Mouse (Mus musculus): Measurements from ENCODE around the gene Tomm40l.

Tomm40l gene

GRCm38 (mm10) chr1:171222238-171223155 is at the start of gene Tomm40l:
TSS of gene Tomm40l (minus strand) at chr1:171222514.
- DNase-seq (ENCODE audit: low spot score): peak; percentile 83

- no peak for DNase-seq (ENCODE audit: low spot score)
These were observed 49.8 kb upstream of the Tomm40l start for GRCm38 (mm10) chr1:171272086-171272485.

- DNase-seq (ENCODE audit: low spot score): no peak
These were observed 49.3 kb upstream of the Tomm40l start for GRCm38 (mm10) chr1:171271622-171272021.

GRCm38 (mm10) chr1:171271196-171271595 is 48.9 kb upstream of the Tomm40l start:
- DNase-seq (ENCODE audit: low spot score): no peak

- peak; percentile 71 for DNase-seq (ENCODE audit: low spot score)
These were observed 48.2 kb upstream of the Tomm40l start for GRCm38 (mm10) chr1:171270573-171270900.

- DNase-seq (ENCODE audit: low spot score): peak; percentile 99
These were observed 47.7 kb upstream of the Tomm40l start, which contains the start of gene B4galt3 for GRCm38 (mm10) chr1:171269848-171270572. TSS of gene B4galt3 (plus strand) at chr1:171270328.

- no peak for DNase-seq (ENCODE audit: low spot score)
These were observed 46.0 kb upstream of the Tomm40l start for GRCm38 (mm10) chr1:171268341-171268740.

GRCm38 (mm10) chr1:171265971-171266744 is 43.8 kb upstream of the Tomm40l start:
- DNase-seq (ENCODE audit: low spot score): no peak

GRCm38 (mm10) chr1:171263666-171264461 is 41.5 kb upstream of the Tomm40l start:
- no peak for DNase-seq (ENCODE audit: low spot score)

GRCm38 (mm10) chr1:171263185-171263611 is 40.9 kb upstream of the Tomm40l start:
- DNase-seq (ENCODE audit: low spot score): no peak

- DNase-seq (ENCODE audit: low spot score): no peak
These were observed 40.3 kb upstream of the Tomm40l start for GRCm38 (mm10) chr1:171262594-171263130.

- no peak for DNase-seq (ENCODE audit: low spot score)
These were observed 38.0 kb upstream of the Tomm40l start for GRCm38 (mm10) chr1:171260316-171260715.

- no peak for DNase-seq (ENCODE audit: low spot score)
These were observed 36.6 kb upstream of the Tomm40l start for GRCm38 (mm10) chr1:171258921-171259320.

- no peak for DNase-seq (ENCODE audit: low spot score)
These were observed 35.5 kb upstream of the Tomm40l start for GRCm38 (mm10) chr1:171257781-171258180.

- DNase-seq (ENCODE audit: low spot score): peak; percentile 71
These were observed 34.7 kb upstream of the Tomm40l start for GRCm38 (mm10) chr1:171256937-171257548.

GRCm38 (mm10) chr1:171256095-171256818 is 33.9 kb upstream of the Tomm40l start:
- DNase-seq (ENCODE audit: low spot score): no peak

- DNase-seq (ENCODE audit: low spot score): no peak
These were observed 30.1 kb upstream of the Tomm40l start for GRCm38 (mm10) chr1:171252415-171252814.

- peak; percentile 68 for DNase-seq (ENCODE audit: low spot score)
These were observed 29.4 kb upstream of the Tomm40l start for GRCm38 (mm10) chr1:171251594-171252324.

All from testis, postnatal 10 days (tissue).